Comparison of ENCODE assay signal across 17 mouse cellular contexts in the genomic region with DNA sequence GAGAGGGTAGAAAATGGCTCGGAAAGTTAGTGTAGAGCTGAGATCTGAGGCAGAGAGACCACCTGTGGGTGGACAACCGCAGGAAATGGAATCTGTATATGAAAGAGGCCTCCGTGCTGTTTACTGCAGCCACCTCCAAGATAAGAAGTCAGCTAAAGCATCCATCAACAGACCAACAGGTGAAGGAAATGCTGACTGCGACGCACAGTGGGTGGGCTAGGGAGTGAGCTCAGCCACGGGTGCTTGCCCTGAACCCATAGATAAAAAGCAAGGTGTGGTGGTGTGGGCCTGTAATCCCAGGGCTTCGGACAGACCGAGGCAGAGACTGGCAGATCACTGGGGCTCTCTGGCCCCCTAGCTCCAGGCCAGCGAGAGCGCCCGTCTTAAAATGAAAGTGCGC.
"Had no signal": no experiment of that assay in that cellular context is flagged by ENCODE, and none has a peak within 500 bp of the region (broad histone marks: within the 10 kb centered on the region; RNA-seq: fewer than 3 reads in every experiment).

No protein-coding gene starts in this region.

- H3K9me3 ChIP-seq: heart, embryonic 12.5 days; hindbrain, embryonic 15.5 days; limb, embryonic 13.5 days; limb, embryonic 15.5 days; liver, embryonic 12.5 days had no signal

- H3K9ac ChIP-seq: heart, embryonic 12.5 days; hindbrain, embryonic 13.5 days; hindbrain, embryonic 15.5 days; limb, embryonic 13.5 days; limb, embryonic 15.5 days; liver, embryonic 12.5 days had no signal

- H3K4me2 ChIP-seq: heart, embryonic 12.5 days; hindbrain, embryonic 13.5 days; hindbrain, embryonic 15.5 days; limb, embryonic 13.5 days; limb, embryonic 15.5 days; liver, embryonic 12.5 days had no signal

- H3K27ac ChIP-seq: heart, adult 2 months; hindbrain, embryonic 13.5 days; hindbrain, embryonic 15.5 days; hindbrain, postnatal 0 days; kidney, postnatal 0 days; limb, embryonic 13.5 days; limb, embryonic 15.5 days; liver, embryonic 12.5 days had no signal

- ATAC-seq: hindbrain, postnatal 0 days; intestine, embryonic 16.5 days; liver, embryonic 12.5 days had no signal

- H3K36me3 ChIP-seq: heart, embryonic 12.5 days; hindbrain, embryonic 13.5 days; hindbrain, embryonic 15.5 days; limb, embryonic 13.5 days; limb, embryonic 15.5 days; liver, embryonic 12.5 days had no signal

- H3K4me1 ChIP-seq: heart, embryonic 12.5 days; liver, embryonic 12.5 days had no signal

- H3K4me3 ChIP-seq: heart, adult 2 months; heart, embryonic 12.5 days; hindbrain, embryonic 13.5 days; hindbrain, embryonic 15.5 days; limb, embryonic 13.5 days; limb, embryonic 15.5 days; liver, embryonic 12.5 days had no signal

- DNase-seq: gastrocnemius, postnatal 14 days; gastrocnemius, postnatal 36 days; heart, postnatal 10 days; heart, postnatal 36 days; layer of hippocampus, adult 9-11 months; layer of hippocampus, postnatal 36 days; left cerebral cortex, postnatal 4 days had no signal

- H3K27me3 ChIP-seq: hindbrain, embryonic 15.5 days; limb, embryonic 13.5 days; limb, embryonic 15.5 days had no signal
